Mouse (Mus musculus) G1E (cell line): ENCODE measurements around the gene Atf6.

ENCODE experiments used
- CTCF ChIP-seq: IDR thresholded peaks from 2 replicates; pipeline ENCODE4 v1.5.1; 2012; ENCODE audit warnings: low read depth, low read length, inconsistent platforms, mixed read lengths
- GATA1 ChIP-seq: IDR thresholded peaks from 2 replicates; pipeline ENCODE4 v1.6.1; 2012; ENCODE audit warnings: borderline replicate concordance, low read length, inconsistent platforms, mixed read lengths
- TAL1 ChIP-seq: conservative IDR thresholded peaks from 2 replicates; pipeline ENCODE4 v1.6.1; 2012; ENCODE audit warnings: low read depth, low read length, inconsistent platforms, mixed read lengths

- TF ChIP-seq CTCF, result no peak
- no peak for TF ChIP-seq TAL1
- TF ChIP-seq GATA1, result no peak
Measured at GRCm38 (mm10) chr1:170834756-170835155, 32.8 kb downstream of the Atf6 start.
